Mouse (Mus musculus): ENCODE data around the gene Gm49383. TPM values are rescaled to one million over a fixed set of nuclear protein-coding genes. Genes with fewer than 3 reads are reported as not detected.

The Gm49383 gene
- total RNA-seq (2023) = 3.2 and 5.3 TPM in 2 replicates

GRCm38 (mm10) chr12:69196444-69197377, at the start of gene Gm49383:
Gene Gm49383, minus strand, starts transcription at chr12:69197104.

GRCm38 (mm10) chr12:69240876-69241275, 44.0 kb upstream of the Gm49383 start, which contains the start of gene Klhdc1:
Gene Klhdc1, plus strand, starts transcription at chr12:69241176.

GRCm38 (mm10) chr12:69227776-69228466, 31.0 kb upstream of the Gm49383 start, which contains the start of gene Pole2:
Gene Pole2, minus strand, starts transcription at chr12:69228195.

GRCm38 (mm10) chr12:69204052-69204833, 7.3 kb upstream of the Gm49383 start, which contains the start of gene Gm49384:
Gene Gm49384, minus strand, starts transcription at chr12:69204267.

GRCm38 (mm10) chr12:69198164-69198535, 1.2 kb upstream of the Gm49383 start, which contains the start of gene Dnaaf2:
Gene Dnaaf2, minus strand, starts transcription at chr12:69198429.

GRCm38 (mm10) chr12:69183583-69184308, 13.2 kb downstream of the Gm49383 start, which contains the start of the genes Rpl36al and Mgat2:
Gene Rpl36al, minus strand, starts transcription at chr12:69184083.
Gene Mgat2, plus strand, starts transcription at chr12:69184157.

GRCm38 (mm10) chr12:69168461-69169106, 28.3 kb downstream of the Gm49383 start, which contains the start of gene Lrr1:
Gene Lrr1, plus strand, starts transcription at chr12:69168814.

GRCm38 (mm10) chr12:69158765-69159577, 37.9 kb downstream of the Gm49383 start, which contains the start of gene Rps29:
Gene Rps29, minus strand, starts transcription at chr12:69159186.

Other genes with a start within 250 kb of the Gm49383 start
- gene Rps29, start 37.9 kb downstream of the Gm49383 start, total RNA-seq (2023) = 658 and 1,139 TPM in 2 replicates
- 5.7 and 6.2 TPM in 2 replicates for gene Lrr1, start 28.3 kb downstream of the Gm49383 start, total RNA-seq (2023)
- 133 and 180 TPM in 2 replicates for gene Rpl36al, start 13.0 kb downstream of the Gm49383 start, total RNA-seq (2023)
- 25.7 and 26.3 TPM in 2 replicates for gene Mgat2, start 12.9 kb downstream of the Gm49383 start, total RNA-seq (2023)
- 1.3 and 1.7 TPM in 2 replicates for gene Dnaaf2, start 1.3 kb upstream of the Gm49383 start, total RNA-seq (2023)
- 2.3 and 4.2 TPM in 2 replicates for gene Gm49384, start 7.2 kb upstream of the Gm49383 start, total RNA-seq (2023)
- 5.8 and 8.6 TPM in 2 replicates for gene Pole2, start 31.1 kb upstream of the Gm49383 start, total RNA-seq (2023)
- gene Klhdc1, start 44.1 kb upstream of the Gm49383 start, total RNA-seq (2023) = 0.34 and 0.63 TPM in 2 replicates
- gene Klhdc2, start 99.6 kb upstream of the Gm49383 start, total RNA-seq (2023) = 20.7 and 20.9 TPM in 2 replicates
- gene Nemf, start 160.1 kb upstream of the Gm49383 start, total RNA-seq (2023) = 35.0 and 43.5 TPM in 2 replicates
- 163 and 204 TPM in 2 replicates for gene Arf6, start 175.0 kb upstream of the Gm49383 start, total RNA-seq (2023)
- 0.93 and 1.9 TPM in 2 replicates for gene Gm9887, start 175.4 kb upstream of the Gm49383 start, total RNA-seq (2023)